Mouse (Mus musculus) WW6 (cell line): ENCODE results near the gene Usp54.
A peak's percentile ranks its signal among the peaks of the same experiment; 100 is the strongest.

Experiments
- DNase-seq: peaks from one replicate; pipeline ENCODE4 v3.0.0-alpha.2; 2013; ENCODE audit warnings: low read depth, low spot score

Usp54 gene

GRCm38 (mm10) chr14:20640644-20641437 is at the start of gene Usp54:
TSS of gene Usp54 (minus strand) at chr14:20641063.
- DNase-seq = peak; percentile 93

GRCm38 (mm10) chr14:20689009-20689408 is 48.1 kb upstream of the Usp54 start:
- DNase-seq = no peak

- no peak for DNase-seq
These were observed 45.7 kb upstream of the Usp54 start for GRCm38 (mm10) chr14:20686576-20686975.

- no peak for DNase-seq
These were observed 41.6 kb upstream of the Usp54 start for GRCm38 (mm10) chr14:20682498-20682897.

- no peak for DNase-seq
These were observed 40.9 kb upstream of the Usp54 start for GRCm38 (mm10) chr14:20681742-20682141.

- no peak for DNase-seq
These were observed 37.0 kb upstream of the Usp54 start for GRCm38 (mm10) chr14:20677906-20678305.

- peak; percentile 92 for DNase-seq
These were observed 33.4 kb upstream of the Usp54 start, which contains the start of gene Sec24c for GRCm38 (mm10) chr14:20674064-20674833. TSS of gene Sec24c (plus strand) at chr14:20674308.

- peak; percentile 47 for DNase-seq
These were observed 32.8 kb upstream of the Usp54 start for GRCm38 (mm10) chr14:20673735-20674063.

- DNase-seq = peak; percentile 58
These were observed 32.1 kb upstream of the Usp54 start for GRCm38 (mm10) chr14:20672990-20673389.

- DNase-seq = no peak
These were observed 27.4 kb upstream of the Usp54 start, which contains the start of gene Synpo2l for GRCm38 (mm10) chr14:20668154-20668810. TSS of gene Synpo2l (minus strand) at chr14:20668354.

- DNase-seq = no peak
These were observed 26.6 kb upstream of the Usp54 start for GRCm38 (mm10) chr14:20667469-20667868.

- no peak for DNase-seq
These were observed 23.6 kb upstream of the Usp54 start for GRCm38 (mm10) chr14:20664436-20664835.

- no peak for DNase-seq
These were observed 22.7 kb upstream of the Usp54 start for GRCm38 (mm10) chr14:20663601-20664000.

- no peak for DNase-seq
These were observed 21.9 kb upstream of the Usp54 start for GRCm38 (mm10) chr14:20662740-20663139.

- DNase-seq = no peak
These were observed 20.9 kb upstream of the Usp54 start for GRCm38 (mm10) chr14:20661661-20662331.

GRCm38 (mm10) chr14:20660827-20661660 is 20.2 kb upstream of the Usp54 start:
- peak; percentile 96 for DNase-seq

- no peak for DNase-seq
These were observed 18.8 kb upstream of the Usp54 start for GRCm38 (mm10) chr14:20659687-20660086.

- DNase-seq = no peak
These were observed 18.0 kb upstream of the Usp54 start for GRCm38 (mm10) chr14:20658902-20659301.

GRCm38 (mm10) chr14:20658326-20658725 is 17.5 kb upstream of the Usp54 start:
- DNase-seq = no peak

GRCm38 (mm10) chr14:20656361-20656760 is 15.5 kb upstream of the Usp54 start, which contains the start of gene Myoz1:
TSS of gene Myoz1 (minus strand) at chr14:20656540.
- no peak for DNase-seq

GRCm38 (mm10) chr14:20655731-20656130 is 14.9 kb upstream of the Usp54 start:
- DNase-seq = no peak
